Mouse (Mus musculus) mesoderm, embryonic 11.5 days (tissue): ENCODE measurements at regions not wholly inside any gene's neighbourhood (a gene's known extent, or its start where the extent isn't known, plus 50 kb on each side); places are given as distances from the start of the nearest gene placed in this dataset.

Source experiments
- DNase-seq: peaks from one replicate; pipeline ENCODE4 v3.0.0-alpha.2; 2012; ENCODE audit warnings: low read depth, low spot score

DNA sequence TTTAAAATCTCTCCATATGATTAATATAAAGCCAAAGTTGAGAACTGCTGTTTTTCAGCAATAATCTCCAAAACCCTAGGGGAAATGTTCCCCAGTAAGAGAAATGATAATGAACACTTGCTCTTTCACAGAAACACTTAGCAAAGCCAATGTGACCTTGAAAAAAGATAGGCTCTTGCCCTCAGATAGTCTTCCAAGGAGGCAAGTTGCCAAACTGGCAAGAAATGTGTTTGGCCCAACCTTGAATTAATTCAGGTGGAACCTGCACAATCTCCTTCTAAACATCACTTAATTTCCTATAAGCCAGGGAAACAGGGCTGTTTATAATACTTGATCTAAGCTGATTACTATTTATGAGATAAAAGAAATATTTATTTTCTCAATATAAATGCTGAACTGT, 244.0 kb upstream of the Gnaz start:
- no peak for DNase-seq

DNA sequence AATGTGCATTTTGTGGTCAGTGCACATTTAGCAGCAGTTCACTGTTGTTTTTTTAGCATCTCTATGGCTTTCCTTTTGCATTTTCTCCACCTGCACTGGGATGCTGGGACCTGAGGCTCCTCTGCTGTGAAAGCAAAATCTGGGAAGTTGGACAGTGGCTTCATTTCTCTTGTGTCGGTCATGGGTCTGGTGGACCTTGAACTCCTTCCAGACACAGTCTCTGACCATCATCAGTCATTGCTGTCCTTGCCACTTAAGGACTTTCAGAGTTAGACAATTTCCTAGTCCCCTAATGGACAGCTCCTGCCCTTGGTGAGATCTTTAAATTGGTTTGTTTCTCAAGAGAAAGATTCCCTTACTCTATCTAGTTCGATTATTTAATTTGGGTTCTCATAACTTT, 217.5 kb upstream of the Gnaz start:
- no peak for DNase-seq

DNA sequence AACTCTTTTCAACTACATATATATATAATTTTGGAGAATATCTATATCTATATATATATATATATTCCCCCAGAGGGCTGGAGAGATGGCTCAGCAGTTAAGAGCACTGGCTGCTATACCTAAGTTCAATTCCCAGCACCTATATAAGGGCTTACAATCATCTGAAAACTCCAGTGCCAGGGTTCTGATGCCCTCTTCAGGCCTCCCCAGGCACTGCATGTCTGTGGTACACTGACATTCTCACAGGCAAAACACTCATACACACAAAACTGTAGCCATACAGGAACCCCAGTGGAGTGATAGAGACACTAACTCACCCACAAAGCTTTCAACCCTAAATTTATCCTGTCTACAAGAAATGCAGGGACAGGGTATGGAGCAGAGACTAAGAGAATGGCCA, 216.1 kb upstream of the Gnaz start:
- no peak for DNase-seq

DNA sequence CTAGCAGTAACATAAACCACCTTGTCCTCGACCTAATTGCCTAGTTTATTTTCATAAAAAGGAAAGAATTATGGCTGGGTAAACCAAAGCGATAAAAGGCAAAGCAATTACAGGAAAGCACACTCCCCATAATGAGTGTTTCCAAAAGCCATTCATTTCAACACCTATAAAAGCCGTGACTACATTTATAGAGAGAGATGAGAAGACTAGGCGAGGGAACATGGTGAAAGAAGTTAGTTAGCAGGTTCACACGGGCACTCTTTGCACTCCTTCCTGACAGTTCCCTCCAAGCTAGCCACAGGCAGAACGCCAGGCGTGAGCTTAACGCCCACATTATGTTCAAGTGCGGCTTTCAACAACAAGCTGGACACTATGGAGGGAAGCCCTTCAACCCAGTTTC, 206.2 kb upstream of the Gnaz start:
- no peak for DNase-seq

DNA sequence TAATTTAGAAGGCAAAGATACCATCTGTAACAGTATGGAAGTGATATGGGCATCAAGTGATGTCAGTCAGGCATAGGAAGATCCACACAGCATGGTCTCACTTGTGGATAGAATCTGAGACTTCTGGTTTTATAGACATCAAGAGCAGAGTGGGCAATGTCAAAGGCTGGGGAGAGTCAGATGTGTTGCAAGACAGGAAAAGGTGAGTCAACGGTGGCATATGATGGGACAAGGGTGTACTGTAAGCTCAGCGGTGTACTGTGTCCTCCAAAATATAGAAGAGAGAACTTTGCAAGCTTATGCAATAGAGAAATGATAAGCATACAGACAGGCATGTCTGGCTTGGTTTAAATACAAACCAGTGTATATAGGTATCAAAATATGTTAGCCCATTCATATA, 177.7 kb upstream of the Gnaz start:
- DNase-seq = no peak

DNA sequence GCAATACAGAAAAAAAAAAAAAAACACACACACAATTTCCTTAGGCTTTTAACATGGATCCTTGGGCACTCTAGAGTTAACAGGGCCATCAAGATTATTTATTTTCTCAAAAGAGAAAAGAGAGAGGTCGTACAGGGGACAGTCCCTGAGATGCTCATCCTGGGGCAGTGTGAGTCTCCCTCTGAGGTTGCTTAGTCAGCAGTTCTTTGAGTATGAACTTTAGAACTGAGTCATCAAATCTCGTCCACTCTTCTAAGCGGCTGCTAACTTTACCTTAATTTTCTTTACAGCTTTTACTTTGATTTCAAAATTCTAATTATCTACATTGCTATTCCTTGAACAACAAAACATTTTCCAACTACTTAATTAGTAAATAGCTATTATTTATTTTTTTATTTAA, 177.0 kb upstream of the Gnaz start:
- DNase-seq = no peak

DNA sequence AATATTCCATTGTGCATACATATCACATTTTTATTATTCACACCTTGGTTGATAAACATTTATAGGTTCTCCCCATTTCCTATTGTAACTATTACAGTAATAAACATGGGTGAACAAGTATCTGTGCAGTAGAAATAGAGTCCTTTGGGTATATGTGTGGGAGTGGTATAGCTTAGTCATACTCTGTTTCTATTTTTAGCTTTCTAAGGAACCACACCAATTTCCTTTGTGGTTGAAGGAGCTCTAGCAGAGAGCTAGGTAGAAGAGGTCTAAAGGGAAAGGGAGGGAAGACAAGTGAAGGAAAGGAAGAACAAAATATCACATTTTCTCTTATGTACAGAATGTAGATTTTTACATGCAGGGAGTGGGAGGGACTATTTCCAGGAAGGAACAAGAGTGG, 143.6 kb upstream of the Gnaz start:
- no peak for DNase-seq

DNA sequence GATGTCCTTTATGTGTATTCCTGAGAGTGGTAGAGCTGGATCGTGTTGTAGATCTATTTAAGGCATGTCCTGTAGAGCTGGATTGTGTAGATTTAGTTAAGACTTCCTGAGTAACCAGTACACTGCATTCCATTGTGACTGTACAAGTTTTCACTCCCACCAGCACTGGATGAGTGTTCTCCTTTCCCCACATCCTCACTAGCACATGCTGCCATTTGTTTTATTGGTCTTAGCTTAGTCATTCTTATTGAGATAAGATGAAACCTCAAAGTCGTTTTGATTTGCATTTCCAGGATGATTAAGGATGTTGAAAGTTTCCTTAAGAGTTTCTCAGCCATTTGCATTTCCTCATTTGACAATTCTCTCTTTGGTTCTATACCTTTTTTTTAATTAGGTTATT, 132.6 kb upstream of the Gnaz start:
- no peak for DNase-seq

DNA sequence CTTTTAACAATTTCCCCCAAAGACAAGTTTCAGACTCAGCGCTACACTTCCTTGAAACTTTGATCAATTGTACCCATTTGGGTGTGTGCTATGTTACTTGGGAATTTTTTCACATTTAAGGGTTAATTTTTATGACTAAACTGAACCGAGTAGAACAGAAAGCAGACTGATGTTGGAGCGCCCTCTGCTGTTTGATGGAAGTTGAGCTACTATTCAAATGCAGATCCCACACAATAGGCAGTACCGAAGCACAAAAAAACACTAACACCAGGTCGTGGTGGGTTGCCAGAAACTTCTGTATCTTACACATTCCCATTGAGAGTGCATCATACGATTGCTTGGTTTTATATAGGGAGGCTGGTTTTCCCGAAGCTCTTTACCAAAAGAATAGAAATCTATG, 118.6 kb upstream of the Gnaz start:
- peak; percentile 88 for DNase-seq

DNA sequence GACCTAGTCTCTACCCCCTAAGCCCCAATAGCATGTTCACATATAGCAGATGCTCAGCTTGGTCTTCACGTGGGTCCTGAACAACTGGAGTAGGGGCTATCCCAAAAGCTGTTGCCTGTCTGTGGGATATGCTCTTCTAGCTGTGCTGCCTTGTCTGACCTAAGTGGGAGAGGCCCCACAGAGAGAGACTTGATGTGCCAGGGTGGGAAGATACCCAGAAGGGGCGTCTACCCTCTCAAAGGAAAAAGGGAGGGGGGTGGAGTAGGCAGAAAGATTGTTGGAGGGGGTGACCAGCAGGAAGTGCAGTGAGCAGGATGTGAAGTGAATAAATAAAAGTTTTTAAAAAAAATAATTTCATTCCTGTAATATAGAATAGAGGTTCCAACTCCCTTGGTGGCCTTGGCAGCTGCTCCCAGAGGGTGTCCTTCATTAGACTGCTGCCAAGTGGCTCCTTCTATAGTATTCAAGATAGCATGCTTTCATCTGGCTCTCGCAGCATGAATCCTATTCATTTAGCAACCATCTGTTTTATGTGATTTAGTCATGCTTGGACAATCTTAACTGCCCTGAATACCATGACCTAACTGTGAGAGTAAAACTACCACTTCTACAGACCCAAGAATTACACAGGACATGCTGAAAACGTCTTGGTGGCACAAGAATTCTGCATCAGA, 111.8 kb upstream of the Gnaz start:
- peak; percentile 21 for DNase-seq
